Mouse (Mus musculus) cerebellum, adult (tissue): ENCODE measurements around the gene Gm15127.
"Not testable (repeated sequence)": the region's sequence is repeated elsewhere in the genome, so short reads cannot be mapped to it uniquely, and the experiment has no call there.

Experiments
- ATAC-seq: cut with Nextera tagmentation; 2 replicates; pipeline ENCODE4 v1.9.2; 2017; ENCODE audit warnings: mild to moderate bottlenecking, moderate library complexity, mixed read lengths; ENCODE audit not compliant: insufficient number of reproducible peaks, low FRiP score, low TSS enrichment

Gene Gm15127

GRCm38 (mm10) chrX:148663298-148663697, at the start of gene Gm15127:
Gene Gm15127, plus strand, starts transcription at chrX:148663598.
- not testable (repeated sequence) for ATAC-seq

- ATAC-seq = not testable (repeated sequence)
Measured at GRCm38 (mm10) chrX:148615053-148615452, 48.3 kb upstream of the Gm15127 start, which contains the start of gene Gm8334. Gene Gm8334, minus strand, starts transcription at chrX:148615153.

GRCm38 (mm10) chrX:148676290-148676689, 12.9 kb downstream of the Gm15127 start:
- ATAC-seq = not testable (repeated sequence)
